Mouse (Mus musculus) stomach, postnatal 0 days (tissue): ENCODE measurements around the gene Rbmxl1.

Source experiments
- CTCF ChIP-seq: IDR thresholded peaks from 2 replicates; pipeline ENCODE4 v1.5.1; 2016; ENCODE audit warnings: antibody characterized with exemption, low read depth, mild to moderate bottlenecking, moderate library complexity
- EP300 ChIP-seq: optimal IDR thresholded peaks from 2 replicates; pipeline ENCODE3; 2016; ENCODE audit warnings: antibody characterized with exemption

DNA sequence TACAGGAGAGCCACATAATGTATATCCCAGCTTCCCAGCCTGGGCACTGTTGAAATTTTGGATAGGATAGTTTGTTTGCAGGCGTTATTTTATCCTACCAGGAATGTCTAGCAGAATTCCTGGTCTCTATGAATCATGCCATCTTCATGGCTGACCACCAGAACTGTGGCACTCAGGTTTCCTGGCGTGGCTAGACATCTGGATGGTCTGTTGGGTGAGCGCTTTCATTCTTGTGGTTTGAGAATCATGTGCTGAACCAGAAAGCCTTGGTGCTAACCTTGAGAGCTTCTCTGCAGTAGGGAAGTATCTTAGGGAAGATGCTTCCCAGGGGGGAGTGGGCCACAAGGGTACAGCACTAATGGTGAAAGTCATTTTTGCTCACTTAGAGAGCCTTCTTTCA is 6.4 kb upstream of the Rbmxl1 start:
- TF ChIP-seq CTCF, result no peak
- no peak for TF ChIP-seq EP300
